Mouse (Mus musculus) embryo, embryonic 11 days (tissue): Measurements from ENCODE around the gene Mylip.

Experiments
- DNase-seq: peaks from one replicate; pipeline ENCODE4 v3.0.0-alpha.2; 2015

Gene Mylip

GRCm38 (mm10) chr13:45389448-45390311 is at the start of gene Mylip:
TSS of gene Mylip (plus strand) at chr13:45389742.
- DNase-seq: peak; percentile 97

GRCm38 (mm10) chr13:45341991-45342390 is 47.6 kb upstream of the Mylip start:
- no peak for DNase-seq

- no peak for DNase-seq
Observed at GRCm38 (mm10) chr13:45343541-45343940, 46.0 kb upstream of the Mylip start.

- DNase-seq: no peak
Observed at GRCm38 (mm10) chr13:45343966-45344365, 45.6 kb upstream of the Mylip start.

- peak; percentile 69 for DNase-seq
Observed at GRCm38 (mm10) chr13:45345471-45346159, 43.9 kb upstream of the Mylip start.

DNA sequence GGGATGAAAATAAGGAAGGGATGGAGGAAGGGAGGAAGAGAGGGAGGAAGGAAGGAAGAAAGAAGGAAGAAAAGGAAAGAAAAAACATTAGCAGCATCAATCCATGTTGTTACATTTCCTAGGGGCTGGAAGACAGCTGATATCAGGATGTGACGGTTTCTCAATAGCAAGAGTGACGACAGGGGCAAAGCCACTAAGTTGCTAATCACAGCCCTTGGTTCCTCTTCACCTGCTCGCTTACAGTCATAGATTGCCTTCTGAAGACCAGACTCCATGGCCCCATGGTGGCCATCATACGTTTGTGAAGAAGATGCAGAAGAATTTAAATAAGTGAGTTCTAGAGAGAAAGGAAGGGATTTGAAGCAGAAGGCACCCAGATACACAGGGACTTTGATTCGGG is 38.1 kb upstream of the Mylip start:
- no peak for DNase-seq

GRCm38 (mm10) chr13:45354824-45355223 is 34.7 kb upstream of the Mylip start:
- no peak for DNase-seq

DNA sequence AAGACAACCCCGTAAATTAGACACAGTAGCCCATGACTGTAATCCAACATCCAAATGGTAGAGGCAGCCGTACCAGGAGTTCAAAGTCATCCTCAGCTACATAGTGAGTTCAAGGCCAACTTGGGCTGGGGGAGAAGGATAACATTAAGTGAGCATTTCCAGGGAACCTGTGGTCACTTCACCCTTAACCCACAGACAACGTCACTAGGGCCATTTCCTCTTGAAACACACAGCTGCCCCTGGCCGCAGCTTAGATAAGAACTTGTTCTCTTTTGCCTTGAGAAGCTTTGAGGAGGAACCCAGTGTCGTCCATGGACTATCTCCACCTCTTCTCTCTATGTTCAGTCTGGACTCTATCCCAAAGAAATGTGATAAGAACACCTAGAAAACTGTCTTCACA is 31.3 kb upstream of the Mylip start:
- no peak for DNase-seq

- DNase-seq: no peak
Observed at GRCm38 (mm10) chr13:45358676-45359323, 30.7 kb upstream of the Mylip start.

GRCm38 (mm10) chr13:45365788-45366187 is 23.8 kb upstream of the Mylip start:
- no peak for DNase-seq

GRCm38 (mm10) chr13:45371673-45372072 is 17.9 kb upstream of the Mylip start:
- DNase-seq: no peak

DNA sequence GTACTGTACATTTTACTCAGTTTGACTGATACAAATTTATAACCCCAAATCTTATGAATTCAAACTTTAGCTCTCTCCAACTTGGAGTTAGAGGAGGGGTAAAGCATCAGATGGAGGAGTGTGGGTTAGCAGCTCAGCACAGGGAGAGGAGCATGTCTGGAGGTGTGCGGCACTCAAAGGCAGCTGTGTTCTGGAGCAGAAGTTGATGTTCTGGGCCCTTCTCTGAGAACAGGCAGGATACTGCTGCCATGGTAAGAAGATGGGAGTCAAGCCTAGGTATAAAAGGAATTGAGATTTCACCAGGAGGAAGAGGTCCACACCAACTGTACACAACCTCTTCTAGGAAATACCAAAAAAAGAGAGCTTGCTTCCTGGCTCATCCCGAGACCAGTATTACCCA is 17.1 kb upstream of the Mylip start:
- DNase-seq: no peak

DNA sequence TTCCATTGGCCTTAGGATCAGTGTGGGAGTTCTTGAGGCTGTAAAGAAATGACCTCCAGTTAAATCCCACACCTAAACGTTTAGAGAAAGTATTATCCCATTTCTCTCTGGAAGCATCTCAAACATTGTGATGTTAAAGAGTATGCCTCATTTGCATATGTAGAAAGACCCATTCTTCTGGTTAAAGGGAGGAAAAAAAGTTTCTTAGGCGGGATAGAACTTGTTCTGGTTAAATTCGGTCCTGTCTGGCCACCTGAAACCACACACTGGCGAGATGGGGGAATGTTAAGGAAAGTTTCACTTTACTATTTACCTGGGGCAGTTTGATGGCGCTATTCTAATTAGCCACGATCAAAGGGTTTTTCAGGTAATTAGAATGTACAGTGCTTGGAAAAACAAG is 14.7 kb upstream of the Mylip start:
- no peak for DNase-seq

DNA sequence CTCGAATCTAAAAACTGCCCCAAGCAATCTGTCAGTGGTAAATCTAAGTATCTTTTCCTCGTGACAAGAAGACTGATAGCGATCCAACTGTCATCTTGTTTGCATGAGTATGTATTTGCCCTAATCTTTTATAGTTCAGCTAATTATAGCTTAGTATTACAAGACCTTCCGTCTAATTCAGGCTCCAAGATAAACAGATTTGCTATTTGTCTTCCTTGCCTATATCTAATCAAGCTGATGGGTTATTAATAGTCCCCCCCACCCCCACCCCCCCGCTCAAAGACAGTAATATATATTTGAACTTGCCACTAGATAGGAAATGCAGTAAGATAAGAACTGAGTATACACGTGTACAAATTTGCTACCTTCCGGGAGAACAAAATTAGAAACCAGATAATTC is 7.3 kb upstream of the Mylip start:
- DNase-seq: no peak

- DNase-seq: no peak
Observed at GRCm38 (mm10) chr13:45384636-45385035, 4.9 kb upstream of the Mylip start.

DNA sequence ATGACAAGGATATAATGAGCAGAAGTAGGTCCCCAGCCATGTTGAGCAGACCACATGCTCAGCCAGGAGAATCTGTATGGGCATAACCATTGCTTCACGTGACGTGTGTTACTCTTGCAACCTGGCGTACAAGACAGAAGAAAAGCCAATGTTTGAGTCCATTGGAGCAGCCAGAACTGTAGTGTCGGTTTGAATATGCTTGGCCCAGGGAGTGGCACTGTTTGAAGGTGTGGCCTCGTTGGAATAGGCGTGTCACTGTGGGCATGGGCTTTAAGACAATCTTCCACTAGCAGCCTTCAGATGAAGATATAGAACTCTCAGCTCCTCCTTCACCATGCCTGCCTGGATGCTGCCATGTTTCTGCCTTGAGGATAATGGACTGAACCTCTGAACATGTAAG is 4.0 kb upstream of the Mylip start:
- no peak for DNase-seq

- DNase-seq: no peak
Observed at GRCm38 (mm10) chr13:45386253-45386652, 3.3 kb upstream of the Mylip start.

DNA sequence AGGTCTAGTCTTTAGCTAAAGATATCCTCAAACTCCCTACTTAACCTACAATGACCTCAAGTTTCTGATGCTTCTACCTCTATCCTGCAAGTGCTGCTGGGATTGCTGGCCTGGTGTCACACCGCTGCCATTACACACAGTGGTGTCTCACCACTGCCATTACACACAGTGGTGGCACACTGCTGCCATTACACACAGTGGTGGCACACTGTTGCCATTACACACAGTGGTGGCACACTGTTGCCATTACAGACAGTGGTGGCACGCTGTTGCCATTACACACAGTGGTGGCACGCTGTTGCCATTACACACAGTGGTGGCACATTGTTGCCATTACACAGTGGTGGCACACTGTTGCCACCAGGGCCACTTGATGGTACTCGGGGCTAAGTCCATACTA is 2.3 kb upstream of the Mylip start:
- no peak for DNase-seq

- no peak for DNase-seq
Observed at GRCm38 (mm10) chr13:45388254-45388805, 1.2 kb upstream of the Mylip start.

DNA sequence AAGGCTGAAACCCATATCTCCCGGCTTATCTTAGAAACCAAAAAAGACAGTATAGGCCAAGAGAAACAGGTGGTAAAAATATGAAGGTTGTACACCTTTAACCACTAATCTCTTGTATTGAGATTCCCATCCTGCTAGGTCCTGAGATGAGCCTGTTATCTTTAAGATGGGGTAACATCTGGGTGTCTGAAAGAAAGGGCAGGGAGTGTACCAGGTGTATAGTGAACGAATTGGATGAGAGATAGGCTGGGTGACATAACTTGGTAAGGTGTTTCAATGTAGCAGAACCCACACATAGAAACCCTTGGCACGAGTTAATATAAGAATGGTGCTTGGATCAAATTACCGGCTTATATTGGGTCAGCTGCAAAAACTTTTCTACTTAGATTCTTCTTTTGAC is 653 bp upstream of the Mylip start:
- no peak for DNase-seq

GRCm38 (mm10) chr13:45390312-45390961 is 895 bp downstream of the Mylip start:
- peak; percentile 51 for DNase-seq

DNA sequence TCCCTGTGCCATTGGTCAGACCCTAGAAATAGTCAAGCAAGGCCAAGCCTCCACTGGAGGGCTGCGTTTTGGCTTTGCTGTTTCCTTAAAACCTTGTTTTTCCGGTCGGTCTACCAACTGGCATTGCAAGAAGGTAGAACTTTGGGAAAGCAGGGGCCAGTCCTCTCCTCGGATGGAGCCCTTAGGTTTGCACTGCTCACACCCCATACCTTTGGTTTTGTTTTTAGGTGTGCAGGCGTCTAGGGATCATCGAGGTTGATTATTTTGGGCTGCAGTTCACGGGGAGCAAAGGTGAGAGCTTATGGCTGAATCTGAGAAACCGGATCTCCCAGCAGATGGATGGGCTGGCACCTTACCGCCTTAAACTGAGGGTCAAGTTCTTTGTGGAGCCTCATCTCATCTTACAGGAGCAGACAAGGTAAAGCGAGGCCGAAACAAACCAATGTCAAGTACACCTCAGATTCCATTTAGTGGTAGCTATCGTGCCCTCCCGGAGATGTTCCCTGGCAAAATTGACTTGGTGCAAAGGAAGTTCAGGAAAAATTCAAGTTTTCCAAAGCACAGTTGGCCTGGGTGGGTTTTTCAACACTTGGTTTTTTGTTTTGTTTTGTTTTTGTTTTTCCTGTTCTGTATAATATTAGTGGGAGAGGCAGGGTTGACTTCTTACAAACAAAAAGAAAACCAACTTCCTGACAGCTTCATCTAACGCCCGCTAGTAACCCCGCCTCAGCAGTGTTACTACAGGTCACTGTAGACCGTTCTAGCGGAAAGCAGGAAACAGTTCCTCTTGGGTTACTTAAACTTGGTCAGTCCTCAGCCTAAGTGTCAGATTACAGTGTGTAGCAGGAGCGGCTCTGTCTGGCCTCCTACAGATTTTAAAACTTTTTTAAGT is 1.7 kb downstream of the Mylip start:
- peak; percentile 72 for DNase-seq
